Mouse (Mus musculus) small intestine, adult 2 months (tissue): Measurements from ENCODE around the gene Gm20458. TPM values are rescaled to one million over a fixed set of nuclear protein-coding genes. Genes with fewer than 3 reads are reported as not detected.
A peak's percentile ranks its signal among the peaks of the same experiment; 100 is the strongest.

Experiments
- H3K27ac ChIP-seq: fragments of 200-500 bp; 2 replicates; pipeline ENCODE4 v1.5.1; 2012; ENCODE audit warnings: low read depth, low read length, control low read depth, inconsistent platforms; ENCODE audit not compliant: insufficient read depth
- H3K27me3 ChIP-seq: fragments of 200-500 bp; 2 replicates; pipeline ENCODE4 v1.6.1; 2012; ENCODE audit warnings: mild to moderate bottlenecking, moderate library complexity, low read length, inconsistent platforms; ENCODE audit not compliant: control insufficient read depth, insufficient read depth
- H3K36me3 ChIP-seq: fragments of 200-500 bp; 2 replicates; pipeline ENCODE4 v1.6.1; 2012; ENCODE audit warnings: mild to moderate bottlenecking, low read length, control low read depth, inconsistent platforms; ENCODE audit not compliant: control insufficient read depth, insufficient read depth
- H3K4me1 ChIP-seq: fragments of 200-500 bp; 2 replicates; pipeline ENCODE4 v1.6.1; 2012; ENCODE audit warnings: low read length, inconsistent platforms, mixed read lengths; ENCODE audit not compliant: control insufficient read depth, insufficient read depth, insufficient read length
- H3K4me3 ChIP-seq: fragments of 200-500 bp; 2 replicates; pipeline ENCODE4 v1.5.1; 2012; ENCODE audit warnings: low read depth, mild to moderate bottlenecking, control low read depth, inconsistent platforms, low read length, moderate library complexity
- CTCF ChIP-seq: fragments of 200-500 bp; IDR thresholded peaks from 2 replicates; pipeline ENCODE4 v1.5.1; 2012; ENCODE audit warnings: low read depth, mild to moderate bottlenecking, control low read depth, inconsistent platforms, low read length, moderate library complexity, mixed read lengths; ENCODE audit not compliant: insufficient replicate concordance, insufficient read length; ENCODE audit errors: extremely low read depth
- POLR2A ChIP-seq: fragments of 200-500 bp; IDR thresholded peaks from 2 replicates; pipeline ENCODE4 v1.6.1; 2012; ENCODE audit warnings: low read depth, mild to moderate bottlenecking, control low read depth, inconsistent platforms, low read length, moderate library complexity
- WGBS: fragments of 180-500 bp; shearing (Covaris S2); methylation state at CpG from one replicate; pipeline ENCODE4 v1.1.7; 2018; 5-methylcytosine and 5-hydroxymethylcytosine counted together
- polyA plus RNA-seq: library from polyadenylated mRNA; depleted of rRNA; stranded (reverse); fragments of >200 nt; gene quantifications from 2 replicates; pipeline ENCODE4 v1.2.3, GENCODE M21; 2012

Gm20458 gene
- polyA plus RNA-seq, 1 experiment: 79.8 TPM

DNA sequence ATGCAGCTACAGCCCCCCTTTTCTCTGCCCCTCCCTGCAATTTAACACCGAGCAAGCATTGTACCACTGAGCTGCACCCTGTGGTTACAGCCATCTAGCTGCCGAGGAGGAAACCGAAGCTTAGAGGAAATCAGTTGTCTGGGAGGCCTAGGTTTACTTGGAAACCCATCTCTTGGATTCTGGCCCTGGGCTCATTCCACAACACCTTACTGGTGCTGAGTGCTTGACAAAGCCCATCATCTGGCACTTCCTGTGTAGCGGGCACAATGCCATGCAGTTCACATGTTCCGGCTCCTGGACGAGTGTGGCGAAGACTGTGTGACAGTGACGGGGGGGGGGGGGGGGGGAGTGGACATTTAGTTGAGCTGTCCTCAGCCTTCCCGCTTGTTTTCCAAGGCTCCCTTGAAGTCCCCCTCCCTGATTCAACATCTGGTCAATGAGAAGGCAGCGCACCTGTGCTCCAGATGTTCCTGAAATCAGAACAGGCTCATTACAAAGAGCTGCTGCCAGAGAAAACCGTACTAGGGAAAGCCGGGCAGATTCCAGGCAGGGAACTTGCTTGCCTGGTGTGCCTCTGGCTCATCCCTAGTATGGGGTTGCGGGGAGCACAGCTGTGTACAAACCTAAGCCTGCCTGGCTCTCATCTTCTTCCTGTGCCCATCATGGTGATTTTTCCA is 8.6 kb upstream of the Gm20458 start:
- Histone ChIP-seq H3K27ac (no peak overlapping the region), H3K4me1 (peaks cover 23% of the 10 kb centered on the region; the same call in 1 of the 2 replicates), H3K4me3 (no peak overlapping the region), H3K36me3 (no peaks in the 10 kb centered on the region), H3K27me3 (no peaks in the 10 kb centered on the region)
- TF ChIP-seq POLR2A (no peak), CTCF (no peak)
- WGBS: 62% methylated on average over 13 of the region's 13 CpGs

DNA sequence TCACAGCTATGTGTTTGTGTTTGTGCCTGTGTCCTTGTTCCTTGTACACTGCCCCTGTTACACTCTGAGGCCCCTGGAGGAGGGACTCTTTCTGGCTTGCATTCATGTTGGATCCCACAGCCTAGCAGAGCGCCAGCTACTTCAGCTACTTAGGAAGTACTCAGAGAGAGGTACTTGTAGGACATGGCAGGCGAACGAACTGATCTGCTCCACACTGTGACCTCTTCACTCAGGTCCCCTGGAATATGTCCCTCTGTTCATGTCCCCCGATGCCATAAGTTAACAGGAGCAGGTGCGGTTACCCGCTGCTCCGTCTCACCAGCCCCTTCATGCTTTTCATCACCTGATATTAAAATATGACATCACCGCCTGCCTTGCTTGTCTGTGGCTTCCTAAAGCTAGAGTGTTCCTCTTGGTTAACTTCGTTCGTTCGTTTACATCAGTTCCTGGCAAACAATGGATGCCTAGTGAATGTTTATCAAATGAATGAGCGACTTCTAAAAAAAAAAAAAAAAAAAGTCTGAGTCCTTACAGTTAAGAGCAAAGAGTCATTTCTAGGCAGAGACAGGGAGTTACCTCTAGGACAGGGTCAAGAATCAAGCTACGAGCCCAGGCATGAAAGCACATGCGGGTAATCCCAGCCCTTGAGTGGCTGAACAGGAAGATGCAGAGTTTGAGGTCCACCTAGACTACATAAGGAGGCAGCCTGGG is 7.6 kb upstream of the Gm20458 start:
- no peak for TF ChIP-seq CTCF
- TF ChIP-seq POLR2A: no peak
- Histone ChIP-seq H3K27ac (no peak overlapping the region), H3K36me3 (no peaks in the 10 kb centered on the region), H3K4me3 (no peak overlapping the region), H3K27me3 (no peaks in the 10 kb centered on the region), H3K4me1 (peaks cover 30% of the 10 kb centered on the region; the same call in 1 of the 2 replicates)
- WGBS: 80% methylated on average over 14 of the region's 14 CpGs

DNA sequence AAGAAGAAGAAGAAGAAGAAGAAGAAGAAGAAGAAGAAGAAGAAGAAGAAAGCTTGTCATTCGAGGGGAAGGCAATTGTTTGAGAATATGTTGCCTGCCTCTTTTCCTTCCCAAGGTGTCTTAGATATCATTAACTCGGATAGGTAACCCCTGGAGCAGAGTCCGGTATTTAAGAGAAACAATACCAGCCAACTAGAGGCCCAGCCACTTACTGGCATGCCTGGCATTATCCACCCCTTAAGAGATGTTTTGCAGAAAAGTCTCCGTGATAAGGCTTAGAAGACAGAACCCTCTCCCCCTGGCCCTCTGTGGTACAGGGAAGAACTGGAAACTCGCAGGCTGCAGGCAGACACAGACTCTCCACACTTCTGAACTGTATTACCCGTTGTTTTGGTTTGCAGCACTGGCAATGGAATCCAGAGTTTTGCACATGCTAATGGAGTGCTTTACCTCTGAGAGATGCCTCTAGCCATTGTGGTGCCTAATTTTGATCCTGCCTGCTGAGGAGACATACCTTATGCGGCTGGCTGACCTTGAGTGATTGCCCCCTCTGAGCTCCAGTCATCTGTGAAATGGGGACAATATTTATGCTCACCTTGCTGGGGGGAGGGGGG is 6.8 kb upstream of the Gm20458 start:
- WGBS: 66% methylated on average over 7 of the region's 7 CpGs
- H3K36me3 ChIP-seq: no peaks in the 10 kb centered on the region
- H3K27me3 ChIP-seq: no peaks in the 10 kb centered on the region
- no peak overlapping the region for H3K27ac ChIP-seq
- H3K4me3 ChIP-seq: no peak overlapping the region
- no peak for TF ChIP-seq POLR2A
- H3K4me1 ChIP-seq: peaks cover 30% of the 10 kb centered on the region; the same call in 1 of the 2 replicates

DNA sequence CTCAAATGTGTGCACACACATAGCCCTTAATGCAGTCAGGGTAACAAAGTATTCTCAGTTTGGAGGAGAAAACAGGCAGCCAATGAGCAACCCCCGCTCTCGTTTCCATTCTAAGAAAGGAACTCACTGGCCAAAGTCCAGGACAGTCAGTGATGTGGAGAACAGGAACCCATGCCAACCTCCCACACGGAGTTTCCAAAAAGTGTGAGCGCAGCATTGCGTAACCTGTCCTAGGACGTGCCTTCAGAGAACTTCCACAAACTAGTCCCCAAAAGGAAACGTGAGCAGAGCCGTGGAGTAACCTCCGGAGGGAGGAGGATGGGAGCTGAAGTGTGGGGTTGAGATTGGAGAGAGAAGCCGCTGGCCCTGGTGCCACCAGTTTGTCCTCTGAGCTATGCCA is 5.9 kb upstream of the Gm20458 start:
- TF ChIP-seq POLR2A: no peak
- no peak for TF ChIP-seq CTCF
- WGBS: 11% methylated on average over 10 of the region's 10 CpGs
- H3K27ac ChIP-seq: peak overlapping the region; percentile 81

DNA sequence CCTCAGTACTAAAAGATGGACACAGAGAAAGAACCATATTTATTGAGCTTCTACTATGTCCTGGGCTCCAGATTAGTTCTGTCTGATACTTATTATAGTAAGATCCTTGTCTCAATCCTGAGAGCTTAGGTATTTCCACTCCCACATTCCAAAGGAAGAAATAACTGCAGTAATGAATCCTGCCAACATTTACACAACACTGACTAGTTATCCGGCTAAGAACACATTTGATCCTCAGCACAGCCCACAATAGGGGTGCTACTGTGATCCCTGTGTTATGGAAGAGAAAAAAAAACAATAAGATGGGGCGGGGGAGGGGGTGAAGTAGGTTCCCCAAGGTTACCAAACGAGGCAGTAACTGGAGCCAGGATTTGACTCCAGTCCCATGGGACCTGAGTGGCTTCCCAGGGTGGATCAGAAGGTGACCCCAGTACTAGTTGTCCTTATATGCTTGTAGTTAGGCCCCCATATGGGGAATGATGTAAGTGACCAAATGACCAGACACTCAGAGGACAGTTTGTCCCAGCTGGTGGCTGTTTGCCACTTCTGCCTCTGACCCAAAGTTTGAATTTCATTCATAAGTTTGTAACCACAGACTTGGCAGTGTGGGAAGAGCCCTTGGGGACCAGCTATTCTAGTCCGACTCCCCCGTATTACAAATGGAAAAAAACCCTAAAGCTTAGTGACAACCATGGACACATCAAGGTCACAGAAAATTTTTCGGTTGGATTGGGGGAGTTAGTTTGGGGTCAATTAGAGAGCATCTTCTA is 5.2 kb upstream of the Gm20458 start:
- peaks cover 30% of the 10 kb centered on the region; the same call in 1 of the 2 replicates for H3K4me1 ChIP-seq
- no peaks in the 10 kb centered on the region for H3K27me3 ChIP-seq
- H3K27ac ChIP-seq: peak overlapping the region; percentile 81
- no peaks in the 10 kb centered on the region for H3K36me3 ChIP-seq
- WGBS: 54% methylated on average over 6 of the region's 6 CpGs
- no peak for TF ChIP-seq CTCF
- TF ChIP-seq POLR2A: no peak
- no peak overlapping the region for H3K4me3 ChIP-seq

More for the DNA sequence above, 5.9 kb upstream of the Gm20458 start:
- H3K27me3 ChIP-seq: no peaks in the 10 kb centered on the region
- peaks cover 30% of the 10 kb centered on the region; the same call in 1 of the 2 replicates for H3K4me1 ChIP-seq
- no peak overlapping the region for H3K4me3 ChIP-seq
- H3K36me3 ChIP-seq: no peaks in the 10 kb centered on the region

DNA sequence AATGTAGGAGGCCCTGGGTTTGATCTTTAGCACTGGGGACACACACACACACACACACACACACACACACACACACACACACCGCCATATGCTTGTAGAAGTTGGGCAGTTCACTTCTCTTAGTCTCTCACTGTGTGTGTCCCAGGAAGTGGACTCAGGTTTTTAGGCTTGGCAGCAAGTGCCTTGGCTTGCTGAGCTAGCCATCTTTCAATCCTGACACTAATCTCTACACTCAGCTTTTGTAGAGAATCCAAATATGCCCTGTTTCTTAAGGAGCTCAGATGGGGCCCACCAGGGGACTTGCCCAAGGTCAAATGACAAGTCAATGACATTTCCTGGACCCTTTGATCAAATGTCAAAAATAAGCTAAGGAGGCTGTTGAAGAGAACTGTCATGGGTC is 4.4 kb upstream of the Gm20458 start:
- Histone ChIP-seq H3K4me1 (peaks cover 30% of the 10 kb centered on the region; the same call in 1 of the 2 replicates), H3K36me3 (no peaks in the 10 kb centered on the region), H3K4me3 (no peak overlapping the region), H3K27me3 (no peaks in the 10 kb centered on the region), H3K27ac (peak overlapping the region; percentile 46)
- TF ChIP-seq CTCF (no peak), POLR2A (no peak)
- WGBS: 55% methylated on average over 1 of the region's 1 CpGs
